In genomic region chr2:103637943-103638342, GRCm38 (mm10) we compare ENCODE assay signal across 19 mouse cellular contexts.
"Had no signal": no experiment of that assay in that cellular context is flagged by ENCODE, and none has a peak within 500 bp of the region (broad histone marks: within the 10 kb centered on the region; RNA-seq: fewer than 3 reads in every experiment).

No protein-coding gene starts in this region.

- H3K4me2 ChIP-seq: liver, embryonic 13.5 days; liver, embryonic 15.5 days; lung, embryonic 15.5 days; midbrain, embryonic 12.5 days; neural tube, embryonic 12.5 days; stomach, embryonic 15.5 days had no signal

- H3K4me3 ChIP-seq: liver, embryonic 13.5 days; liver, embryonic 15.5 days; lung, embryonic 15.5 days; midbrain, embryonic 10.5 days; midbrain, embryonic 12.5 days; myocyte; neural tube, embryonic 12.5 days; stomach, embryonic 15.5 days had no signal

- ATAC-seq: liver, postnatal 0 days; lung, postnatal 0 days had no signal

- H3K36me3 ChIP-seq: liver, embryonic 13.5 days; liver, embryonic 15.5 days; lung, embryonic 15.5 days; midbrain, embryonic 10.5 days; midbrain, embryonic 12.5 days; neural tube, embryonic 12.5 days; stomach, embryonic 15.5 days had no signal

- H3K27ac ChIP-seq: liver, embryonic 13.5 days; liver, embryonic 15.5 days; lung, embryonic 15.5 days; macrophage; midbrain, embryonic 10.5 days; midbrain, embryonic 12.5 days; neural tube, embryonic 12.5 days; stomach, embryonic 15.5 days; stomach, postnatal 0 days had no signal

- DNase-seq: liver, embryonic 13.5 days; liver, postnatal 0 days; lung, adult 2 months; lung, postnatal 14 days; lung, postnatal 36 days; right cerebral cortex, postnatal 14 days; thymus, adult 18-20 months; thymus, postnatal 14 days; thymus, postnatal 36 days had no signal

- H3K9me3 ChIP-seq: liver, embryonic 13.5 days; liver, embryonic 15.5 days; lung, embryonic 15.5 days; midbrain, embryonic 10.5 days; midbrain, embryonic 12.5 days; neural tube, embryonic 12.5 days; stomach, embryonic 15.5 days had no signal

- H3K9ac ChIP-seq: liver, embryonic 13.5 days; liver, embryonic 15.5 days; liver, postnatal 0 days; lung, embryonic 15.5 days; midbrain, embryonic 12.5 days; neural tube, embryonic 12.5 days; stomach, embryonic 15.5 days had no signal

- H3K27me3 ChIP-seq: liver, embryonic 13.5 days; lung, embryonic 15.5 days; stomach, embryonic 15.5 days had no signal
